Mouse (Mus musculus): Measurements from ENCODE around the gene Tmem238. TPM values are rescaled to one million over a fixed set of nuclear protein-coding genes. Genes with fewer than 3 reads are reported as not detected.
A peak's percentile ranks its signal among the peaks of the same experiment; 100 is the strongest.

Tmem238 gene
- polyA plus RNA-seq, 1 experiment from 2014 or later: 2.5 TPM

DNA sequence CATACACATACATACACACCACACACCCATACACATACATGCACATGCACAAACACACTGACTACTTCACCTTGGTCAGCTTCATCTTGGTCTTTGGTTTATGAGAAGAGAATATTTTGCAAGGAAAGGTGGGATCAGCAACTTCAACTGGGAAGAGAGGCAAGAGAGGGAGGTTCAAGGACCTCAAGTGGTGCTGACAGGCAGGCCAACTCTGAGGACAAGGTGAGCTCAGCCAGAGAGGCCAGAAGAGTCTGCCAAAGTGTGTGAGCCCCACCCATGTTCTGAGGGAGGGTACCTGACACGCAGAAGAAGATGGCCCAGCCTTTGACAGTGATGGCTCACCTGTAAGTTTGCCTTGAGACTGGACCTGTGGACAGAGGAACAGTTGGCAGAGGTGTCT, 29.8 kb downstream of the Tmem238 start:
- Histone ChIP-seq H3K4me1 (peaks cover under 1% of the 10 kb centered on the region; the same call in 1 of the 2 replicates), H3K9ac (replicated peaks) (no peak overlapping the region), H3K9me3 (no peaks in the 10 kb centered on the region; the same call in 1 of the 2 replicates), H3K36me3 (no peaks in the 10 kb centered on the region), H3K4me3 (no peak overlapping the region), H3K4me2 (replicated peaks) (no peak overlapping the region), H3K27ac (replicated peaks) (no peak overlapping the region), H3K27me3 (0 out of 2 replicates have a peak, but pooled peaks cover 4% of the 10 kb centered on the region)
- 67% methylated on average over 1 of the region's 1 CpGs for WGBS
- no peak for ATAC-seq (ENCODE audit: low FRiP score, low read depth)

DNA sequence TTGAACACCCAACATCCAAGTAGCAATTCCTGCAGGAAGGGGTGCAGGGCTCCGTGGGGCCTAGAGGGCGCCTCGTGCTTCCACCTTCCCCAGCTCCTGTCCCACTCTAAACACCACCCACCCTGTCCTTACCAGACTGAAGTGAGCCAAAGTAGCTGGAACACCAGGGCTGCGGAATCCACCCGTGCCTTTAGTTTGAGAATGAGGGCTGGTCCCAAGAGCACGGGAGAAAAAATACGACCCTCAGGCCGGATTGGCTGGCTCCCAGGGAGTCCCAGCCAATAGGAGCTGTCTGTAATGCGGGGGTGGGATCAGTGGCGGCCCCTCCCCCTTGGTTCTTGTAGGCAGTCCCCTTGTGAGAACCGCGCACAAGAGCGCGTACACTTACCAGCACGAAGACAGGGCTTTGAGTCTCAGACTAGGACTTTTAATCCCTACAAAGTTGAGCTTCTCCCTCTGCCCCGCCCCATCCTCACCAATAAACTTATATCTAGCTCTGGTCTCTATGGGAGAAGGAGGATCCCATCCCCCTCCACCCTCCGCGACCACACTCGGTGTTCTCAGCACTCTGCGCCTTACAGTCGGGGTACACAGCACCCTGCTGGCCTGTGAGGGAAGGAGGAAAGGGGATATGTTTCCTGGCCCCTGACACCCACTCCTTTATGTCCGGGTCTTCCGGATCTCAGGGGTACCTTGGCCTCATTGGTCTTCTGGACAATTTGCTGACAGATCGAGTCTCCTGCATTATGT, 36.5 kb downstream of the Tmem238 start, which contains the start of gene Cox6b2:
Cox6b2 (minus strand) TSS at position 274 of the 750 bp plus-strand sequence.
- Histone ChIP-seq H3K27ac (replicated peaks) (peak within 1 kb of the TSS; percentile 56), H3K27me3 (peaks cover 16% of the 10 kb centered on the region; the same call in 1 of the 2 replicates), H3K4me1 (peaks cover 21% of the 10 kb centered on the region), H3K4me3 (peak within 1 kb of the TSS; percentile 35), H3K36me3 (no peaks in the 10 kb centered on the region; the same call in 1 of the 2 replicates), H3K9ac (replicated peaks) (peak within 1 kb of the TSS; percentile 28; the same call in 1 of the 2 replicates), H3K4me2 (replicated peaks) (peak within 1 kb of the TSS; percentile 52), H3K9me3 (no peaks in the 10 kb centered on the region; the same call in 1 of the 2 replicates)
- WGBS: 3% methylated on average over 24 of the region's 24 CpGs
- ATAC-seq (ENCODE audit: low FRiP score, low read depth): peak; percentile 92

GRCm38 (mm10) chr7:4751971-4752820, 37.3 kb downstream of the Tmem238 start:
- Histone ChIP-seq H3K4me3 (peak overlapping the region; percentile 35), H3K27ac (replicated peaks) (peak overlapping the region; percentile 56)

GRCm38 (mm10) chr7:4749169-4749568, 40.3 kb downstream of the Tmem238 start:
- H3K9me3 ChIP-seq: no peaks in the 10 kb centered on the region
- H3K4me3 ChIP-seq: no peak overlapping the region
- H3K4me1 ChIP-seq: peaks cover 24% of the 10 kb centered on the region
- H3K4me2 ChIP-seq (replicated peaks): no peak overlapping the region
- ATAC-seq (ENCODE audit: low FRiP score, low read depth): no peak
- no peak overlapping the region for H3K27ac ChIP-seq (replicated peaks)
- peaks cover 26% of the 10 kb centered on the region for H3K36me3 ChIP-seq
- WGBS: 75% methylated on average over 2 of the region's 2 CpGs
- no peak overlapping the region for H3K9ac ChIP-seq (replicated peaks)
- H3K27me3 ChIP-seq: peaks cover 14% of the 10 kb centered on the region; the same call in 1 of the 2 replicates

More at GRCm38 (mm10) chr7:4751971-4752820, 37.3 kb downstream of the Tmem238 start:
- peaks cover 16% of the 10 kb centered on the region; the same call in 1 of the 2 replicates for H3K27me3 ChIP-seq
- no peaks in the 10 kb centered on the region; the same call in 1 of the 2 replicates for H3K9me3 ChIP-seq
- H3K4me1 ChIP-seq: peaks cover 21% of the 10 kb centered on the region
- H3K36me3 ChIP-seq: no peaks in the 10 kb centered on the region; the same call in 1 of the 2 replicates
- ATAC-seq (ENCODE audit: low FRiP score, low read depth): peak; percentile 82
- peak overlapping the region; percentile 52 for H3K4me2 ChIP-seq (replicated peaks)
- WGBS: under 1% methylated on average over 30 of the region's 30 CpGs
- H3K9ac ChIP-seq (replicated peaks): peak overlapping the region; percentile 28; the same call in 1 of the 2 replicates

GRCm38 (mm10) chr7:4748321-4748720, 41.1 kb downstream of the Tmem238 start:
- ATAC-seq (ENCODE audit: low FRiP score, low read depth): no peak
- Histone ChIP-seq H3K4me3 (no peak overlapping the region), H3K9ac (replicated peaks) (no peak overlapping the region), H3K9me3 (no peaks in the 10 kb centered on the region), H3K4me1 (peaks cover 25% of the 10 kb centered on the region), H3K36me3 (peaks cover 30% of the 10 kb centered on the region), H3K4me2 (replicated peaks) (no peak overlapping the region), H3K27ac (replicated peaks) (no peak overlapping the region), H3K27me3 (peaks cover 8% of the 10 kb centered on the region; the same call in 1 of the 2 replicates)
- WGBS: 83% methylated on average over 4 of the region's 4 CpGs

- H3K4me2 ChIP-seq (replicated peaks): no peak overlapping the region
- no peak for ATAC-seq (ENCODE audit: low FRiP score, low read depth)
- H3K36me3 ChIP-seq: peaks cover 37% of the 10 kb centered on the region
- H3K9ac ChIP-seq (replicated peaks): no peak overlapping the region
- H3K4me3 ChIP-seq: no peak overlapping the region
- H3K9me3 ChIP-seq: no peaks in the 10 kb centered on the region
- peaks cover 8% of the 10 kb centered on the region; the same call in 1 of the 2 replicates for H3K27me3 ChIP-seq
- 78% methylated on average over 9 of the region's 9 CpGs for WGBS
- peaks cover 26% of the 10 kb centered on the region for H3K4me1 ChIP-seq
- H3K27ac ChIP-seq (replicated peaks): no peak overlapping the region
Observed at GRCm38 (mm10) chr7:4747156-4747899, 42.1 kb downstream of the Tmem238 start.

- 0 out of 2 replicates have a peak overlapping the region, but pooled peaks have one; percentile 15 for H3K27ac ChIP-seq (replicated peaks)
- no peaks in the 10 kb centered on the region for H3K9me3 ChIP-seq
- H3K27me3 ChIP-seq: 0 out of 2 replicates have a peak, but pooled peaks cover 4% of the 10 kb centered on the region
- H3K4me2 ChIP-seq (replicated peaks): no peak overlapping the region
- peaks cover 37% of the 10 kb centered on the region for H3K36me3 ChIP-seq
- 0 out of 2 replicates have a peak overlapping the region, but pooled peaks have one; percentile 20 for H3K9ac ChIP-seq (replicated peaks)
- peaks cover 26% of the 10 kb centered on the region for H3K4me1 ChIP-seq
- no peak overlapping the region for H3K4me3 ChIP-seq
- no peak for ATAC-seq (ENCODE audit: low FRiP score, low read depth)
- WGBS: 78% methylated on average over 22 of the region's 22 CpGs
Observed at GRCm38 (mm10) chr7:4746326-4746980, 43.0 kb downstream of the Tmem238 start.

- no peak overlapping the region for H3K27ac ChIP-seq (replicated peaks)
- no peak overlapping the region for H3K4me3 ChIP-seq
- 98% methylated on average over 6 of the region's 6 CpGs for WGBS
- H3K4me1 ChIP-seq: peaks cover 34% of the 10 kb centered on the region
- H3K9me3 ChIP-seq: no peaks in the 10 kb centered on the region
- no peaks in the 10 kb centered on the region for H3K27me3 ChIP-seq
- H3K4me2 ChIP-seq (replicated peaks): no peak overlapping the region
- H3K36me3 ChIP-seq: peaks cover 37% of the 10 kb centered on the region
- no peak for ATAC-seq (ENCODE audit: low FRiP score, low read depth)
- no peak overlapping the region for H3K9ac ChIP-seq (replicated peaks)
Observed at GRCm38 (mm10) chr7:4744886-4745285, 44.6 kb downstream of the Tmem238 start.

DNA sequence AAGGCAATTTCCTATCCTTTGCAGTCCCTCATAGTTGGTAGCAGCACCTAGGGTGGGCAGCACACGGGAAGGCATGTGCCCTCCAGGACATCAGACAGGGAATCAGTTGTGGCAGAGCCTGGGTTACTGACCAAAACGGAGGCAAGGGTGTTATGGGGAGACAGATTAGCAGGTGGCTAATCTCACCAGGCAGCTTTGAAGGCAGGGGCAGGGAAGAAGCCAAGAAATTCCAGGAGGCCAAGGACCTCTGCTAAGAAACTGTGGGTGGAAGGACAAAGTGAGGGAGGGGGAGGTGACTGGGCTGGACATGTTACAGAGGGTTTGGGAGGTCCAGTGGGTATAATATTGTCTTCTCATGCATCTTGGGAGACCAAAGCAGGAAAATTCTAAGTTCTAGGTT, 46.1 kb downstream of the Tmem238 start:
- no peaks in the 10 kb centered on the region for H3K9me3 ChIP-seq
- ATAC-seq (ENCODE audit: low FRiP score, low read depth): no peak
- H3K27me3 ChIP-seq: no peaks in the 10 kb centered on the region
- 57% methylated on average over 2 of the region's 2 CpGs for WGBS
- H3K4me2 ChIP-seq (replicated peaks): no peak overlapping the region
- H3K27ac ChIP-seq (replicated peaks): no peak overlapping the region
- H3K36me3 ChIP-seq: peaks cover 37% of the 10 kb centered on the region
- peaks cover 41% of the 10 kb centered on the region for H3K4me1 ChIP-seq
- no peak overlapping the region; the same call in 1 of the 2 replicates for H3K9ac ChIP-seq (replicated peaks)
- H3K4me3 ChIP-seq: no peak overlapping the region

- no peak for ATAC-seq (ENCODE audit: low FRiP score, low read depth)
- no peak overlapping the region for H3K27ac ChIP-seq (replicated peaks)
Observed at GRCm38 (mm10) chr7:4742482-4742819, 47.0 kb downstream of the Tmem238 start.

More at GRCm38 (mm10) chr7:4742482-4742819, 47.0 kb downstream of the Tmem238 start:
- no peak overlapping the region for H3K4me3 ChIP-seq
- H3K27me3 ChIP-seq: peaks cover 3% of the 10 kb centered on the region; the same call in 1 of the 2 replicates
- 0 out of 2 replicates have a peak overlapping the region, but pooled peaks have one; percentile 93 for H3K4me2 ChIP-seq (replicated peaks)
- 85% methylated on average over 6 of the region's 6 CpGs for WGBS
- H3K9me3 ChIP-seq: no peaks in the 10 kb centered on the region
- H3K9ac ChIP-seq (replicated peaks): no peak overlapping the region; the same call in 1 of the 2 replicates
- H3K36me3 ChIP-seq: peaks cover 37% of the 10 kb centered on the region
- H3K4me1 ChIP-seq: peaks cover 41% of the 10 kb centered on the region

Measured in midbrain, embryonic 12.5 days (tissue).